Mouse (Mus musculus) v-Abl transformed pro-B cells (cell line): Measurements from ENCODE around the gene Samd4.
"Not testable (repeated sequence)": the region's sequence is repeated elsewhere in the genome, so short reads cannot be mapped to it uniquely, and the experiment has no call there.

Experiments used
- in situ Hi-C, 2 experiments: fragments of 400-800 bp; cut with MboI; formaldehyde crosslinking; loops; one replicate each; pipeline ENCODE4 v1.15.1; 2025; ENCODE audit not compliant: unreplicated experiment in 2 of 2

Gene Samd4

GRCm38 (mm10) chr14:47087669-47088250 is 205.1 kb downstream of the Samd4 start:
- in situ Hi-C loops, result loop anchor here (5.0 to 10.0 kb wide), 6 partner anchors 85 to 323 kb away; partner anchors contain the start of gene Cdkn3 (in 1 of the 2)

- in situ Hi-C loops, result loop anchor here (5.0 to 10.0 kb wide), 6 partner anchors 86 to 324 kb away; partner anchors contain the start of gene Cdkn3 (in 1 of the 2)
These were observed 205.7 kb downstream of the Samd4 start for GRCm38 (mm10) chr14:47088339-47088738.

- in situ Hi-C loops, result loop anchor here (5.0 to 10.0 kb wide), 6 partner anchors 87 to 324 kb away; partner anchors contain the start of gene Cdkn3 (in 1 of the 2)
These were observed 206.5 kb downstream of the Samd4 start for GRCm38 (mm10) chr14:47089153-47089552.

- in situ Hi-C loops, result no loop called here
These were observed 209.3 kb downstream of the Samd4 start for GRCm38 (mm10) chr14:47091908-47092307.

- in situ Hi-C loops, result no loop called here
These were observed 210.7 kb downstream of the Samd4 start for GRCm38 (mm10) chr14:47093355-47093792.

GRCm38 (mm10) chr14:47095036-47095435 is 212.4 kb downstream of the Samd4 start:
- in situ Hi-C loops, result no loop called here

- in situ Hi-C loops, result no loop called here
These were observed 213.7 kb downstream of the Samd4 start for GRCm38 (mm10) chr14:47096357-47096756.

- in situ Hi-C loops, result no loop called here
These were observed 221.9 kb downstream of the Samd4 start for GRCm38 (mm10) chr14:47104246-47105173.

- in situ Hi-C loops, result no loop called here
These were observed 222.5 kb downstream of the Samd4 start for GRCm38 (mm10) chr14:47105174-47105557.

- in situ Hi-C loops, result no loop called here
These were observed 223.1 kb downstream of the Samd4 start for GRCm38 (mm10) chr14:47105755-47106154.

GRCm38 (mm10) chr14:47107461-47107860 is 224.8 kb downstream of the Samd4 start:
- in situ Hi-C loops, result no loop called here

- in situ Hi-C loops, result not testable (repeated sequence)
These were observed 227.7 kb downstream of the Samd4 start for GRCm38 (mm10) chr14:47110391-47110790.

- in situ Hi-C loops, result no loop called here
These were observed 228.7 kb downstream of the Samd4 start for GRCm38 (mm10) chr14:47111341-47111740.

GRCm38 (mm10) chr14:47115154-47115553 is 232.5 kb downstream of the Samd4 start:
- in situ Hi-C loops, result no loop called here

GRCm38 (mm10) chr14:47116062-47116762 is 233.6 kb downstream of the Samd4 start:
- in situ Hi-C loops, result no loop called here

- in situ Hi-C loops, result no loop called here
These were observed 234.9 kb downstream of the Samd4 start for GRCm38 (mm10) chr14:47117522-47117921.

GRCm38 (mm10) chr14:47127987-47128386 is 245.3 kb downstream of the Samd4 start:
- in situ Hi-C loops, result no loop called here

- in situ Hi-C loops, result no loop called here
These were observed 251.3 kb downstream of the Samd4 start for GRCm38 (mm10) chr14:47133948-47134347.

GRCm38 (mm10) chr14:47136637-47137036 is 254.0 kb downstream of the Samd4 start:
- in situ Hi-C loops, result no loop called here

- in situ Hi-C loops, result no loop called here
These were observed 256.2 kb downstream of the Samd4 start for GRCm38 (mm10) chr14:47138853-47139252.

- in situ Hi-C loops, result no loop called here
These were observed 261.7 kb downstream of the Samd4 start for GRCm38 (mm10) chr14:47144326-47144725.
